Mouse (Mus musculus) c-Kit-positive CD71-positive TER-119-negative erythroid progenitor cells, embryonic 14.5 days (primary cell): ENCODE data around the gene Zpbp2.

Source experiments
- DNase-seq: peaks from one replicate; pipeline ENCODE4 v3.0.0-alpha.2; 2013; ENCODE audit warnings: low read depth

The Zpbp2 gene

DNA sequence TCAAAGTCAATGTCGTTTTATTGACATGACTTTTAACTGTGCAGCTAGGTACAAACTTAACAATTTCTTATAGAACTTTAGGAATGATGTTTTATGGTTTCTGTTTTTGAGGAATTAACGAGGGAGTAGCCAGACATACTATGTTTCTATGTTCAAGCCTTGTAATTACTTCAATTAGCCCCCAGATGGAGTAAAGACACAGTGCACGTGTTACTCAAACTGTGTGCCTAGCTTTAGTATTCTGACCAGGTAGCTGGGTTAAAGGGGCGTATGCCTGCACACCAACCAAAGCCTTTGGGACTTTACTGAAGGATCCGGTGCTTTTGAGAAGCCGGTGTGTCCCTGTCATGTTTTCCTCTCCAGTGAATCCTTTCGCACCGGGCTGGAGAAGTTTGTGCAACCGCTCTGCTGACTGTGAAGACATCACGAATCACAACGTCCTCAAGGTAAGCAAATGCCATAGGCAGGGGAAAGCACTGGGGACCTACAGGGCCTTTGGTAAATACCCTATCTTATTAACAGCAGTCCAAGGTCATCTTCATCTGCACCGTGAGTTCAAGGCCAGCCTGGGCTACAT, 4.3 kb downstream of the Zpbp2 start:
- DNase-seq: no peak

DNA sequence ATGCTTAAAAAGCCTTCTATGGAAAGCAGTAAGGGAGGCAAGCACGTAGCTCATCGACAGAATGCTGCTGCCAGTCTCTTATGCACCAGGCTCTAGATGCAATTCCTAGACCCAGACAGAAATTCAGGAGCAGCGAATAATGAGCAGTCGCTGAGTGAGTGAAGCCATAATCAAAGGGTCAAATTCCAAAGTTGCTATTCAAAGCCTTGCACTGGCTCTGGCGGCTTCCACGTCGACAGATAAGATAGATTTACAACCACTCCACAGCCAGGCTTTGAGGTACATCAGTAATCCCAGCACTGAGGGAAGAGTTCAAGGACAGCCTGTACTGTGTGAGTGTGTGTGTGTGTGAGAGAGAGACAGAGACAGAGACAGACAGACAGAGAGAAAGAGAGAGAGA, 10.0 kb downstream of the Zpbp2 start:
- no peak for DNase-seq

DNA sequence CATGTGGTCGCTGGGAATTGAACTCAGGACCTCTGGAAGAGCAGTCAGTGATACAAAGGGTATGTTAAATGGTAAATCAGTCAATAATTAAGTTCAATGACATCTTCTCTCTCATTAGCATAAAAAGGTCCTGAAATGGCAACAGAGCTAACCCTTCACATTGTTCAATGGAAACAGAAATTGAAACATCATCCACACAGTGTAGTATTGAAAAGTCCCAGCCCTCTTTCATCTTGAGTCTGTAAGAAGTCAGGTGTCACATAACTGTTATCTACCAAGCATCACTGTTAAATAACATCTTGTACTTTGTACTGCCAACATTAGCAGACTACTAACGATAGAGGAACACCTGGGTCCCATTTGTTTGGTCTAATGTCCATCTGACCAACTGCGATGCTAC, 12.1 kb downstream of the Zpbp2 start:
- DNase-seq: no peak

DNA sequence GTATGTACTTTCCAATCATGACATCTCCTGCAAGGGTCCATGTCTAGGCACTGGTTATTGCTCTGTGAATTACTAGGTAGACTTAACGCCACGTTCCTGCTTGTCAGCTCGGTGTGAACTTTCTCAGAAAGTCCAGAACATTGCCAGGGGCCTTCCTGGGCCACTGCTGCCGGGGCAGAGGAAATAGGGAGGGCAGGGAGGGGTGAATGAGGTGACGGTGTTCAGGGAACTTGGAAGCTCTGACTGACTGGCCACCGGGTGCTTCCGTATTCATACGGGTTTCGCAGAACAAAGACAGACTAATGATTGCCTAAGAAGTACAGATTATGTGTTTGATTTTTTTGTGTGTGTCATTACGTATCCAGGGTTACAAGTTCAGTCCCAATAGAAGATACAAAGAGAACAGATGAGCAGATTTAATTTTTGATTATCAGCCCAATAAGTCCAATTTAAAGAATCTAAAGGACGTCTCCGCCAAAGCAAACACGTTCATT, 13.1 kb downstream of the Zpbp2 start:
- no peak for DNase-seq

DNA sequence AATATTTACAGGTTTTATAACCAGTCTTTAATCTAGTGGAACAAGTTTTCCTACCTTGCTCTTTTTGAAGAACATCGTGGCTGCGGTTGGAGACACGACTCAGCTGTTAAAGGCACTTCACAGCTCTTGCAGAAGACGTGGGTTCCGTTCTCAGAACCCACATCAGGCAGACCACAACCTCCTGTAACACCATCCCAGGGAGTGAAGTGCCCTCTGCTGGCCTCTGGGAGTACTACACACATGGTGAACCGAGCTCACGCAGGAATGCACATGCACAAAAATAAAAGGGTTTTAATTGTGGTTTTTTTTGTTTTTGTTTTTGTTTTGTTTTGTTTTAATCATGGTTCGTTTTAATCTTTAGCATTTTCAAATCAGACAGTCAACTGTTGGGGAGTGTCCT, 17.4 kb downstream of the Zpbp2 start:
- no peak for DNase-seq

DNA sequence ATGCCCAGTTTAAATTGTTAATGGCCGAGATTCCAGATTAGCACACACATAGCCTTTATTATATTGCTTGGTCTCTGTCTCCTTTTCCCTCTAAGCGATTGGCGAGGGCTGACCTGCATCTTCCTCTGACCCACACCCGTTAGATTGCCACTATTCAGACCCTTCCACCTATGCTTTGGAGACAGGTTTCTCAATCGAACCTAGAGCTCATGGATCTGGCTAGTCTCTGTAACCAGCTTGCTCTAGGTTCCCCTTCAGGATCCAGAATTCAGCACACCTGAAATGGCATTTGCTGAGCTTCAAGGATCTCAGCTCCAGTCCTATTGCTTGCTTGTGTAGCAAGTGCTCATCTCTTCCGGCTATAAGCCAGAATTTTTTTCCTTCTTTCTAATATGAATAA, 18.6 kb downstream of the Zpbp2 start:
- DNase-seq: no peak

DNA sequence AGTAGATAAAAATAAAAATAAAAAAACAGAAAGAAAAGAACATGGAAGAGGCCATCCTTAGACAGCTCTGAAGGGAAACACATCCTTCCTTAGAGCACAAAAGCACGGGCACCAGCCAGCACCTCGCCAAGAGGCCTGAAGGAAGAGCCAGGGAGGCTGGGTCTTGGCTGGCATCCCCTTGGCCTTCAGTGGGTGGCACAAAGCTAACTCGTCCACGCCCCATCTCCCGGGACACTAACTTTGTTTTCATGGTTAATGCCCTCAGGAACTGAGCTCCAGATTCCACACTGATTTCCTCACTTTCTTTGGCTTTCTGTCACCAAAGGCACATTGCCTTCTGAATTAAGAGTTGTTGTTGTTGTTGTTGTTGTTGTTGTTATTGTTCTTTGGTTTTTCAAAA, 26.9 kb downstream of the Zpbp2 start:
- no peak for DNase-seq

DNA sequence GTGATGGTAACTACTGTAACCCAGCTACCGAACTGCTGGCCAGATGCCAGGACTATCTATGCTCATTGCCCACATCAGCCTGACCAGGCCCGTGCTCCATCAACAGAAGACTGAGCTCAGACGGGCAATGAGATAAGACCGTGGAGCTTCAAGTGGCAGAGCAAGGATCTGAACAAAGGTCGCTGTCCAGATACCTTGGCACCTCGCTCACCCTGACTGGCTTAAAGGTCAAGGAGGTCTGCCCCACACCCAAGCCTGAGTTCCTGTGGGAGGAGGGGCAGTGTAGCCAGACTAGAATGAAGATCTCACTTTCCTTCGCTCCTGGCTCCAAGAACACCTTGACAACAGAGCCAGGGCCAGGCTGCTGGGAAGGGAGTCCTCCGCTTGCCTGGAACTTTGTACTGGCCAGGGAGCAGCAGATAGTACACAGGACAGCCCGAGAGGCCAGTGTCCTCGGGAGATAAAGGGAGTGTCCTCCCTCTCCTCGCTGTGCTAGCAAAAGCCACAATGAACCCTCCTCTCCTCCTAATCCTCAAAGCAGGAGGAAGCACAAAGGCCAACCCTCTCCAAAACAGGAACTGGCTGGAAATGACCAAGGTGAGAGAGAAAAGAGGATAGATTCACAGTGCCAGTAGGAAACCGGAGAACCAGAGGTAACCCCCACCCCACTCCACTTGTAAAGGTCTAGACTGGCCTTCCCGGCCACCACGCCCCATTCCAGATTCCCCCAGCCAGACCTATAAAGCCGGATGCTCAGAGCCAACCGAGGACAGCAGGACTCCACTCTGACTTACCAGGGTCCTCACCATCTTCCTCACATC, 29.6 kb downstream of the Zpbp2 start:
- peak; percentile 68 for DNase-seq

DNA sequence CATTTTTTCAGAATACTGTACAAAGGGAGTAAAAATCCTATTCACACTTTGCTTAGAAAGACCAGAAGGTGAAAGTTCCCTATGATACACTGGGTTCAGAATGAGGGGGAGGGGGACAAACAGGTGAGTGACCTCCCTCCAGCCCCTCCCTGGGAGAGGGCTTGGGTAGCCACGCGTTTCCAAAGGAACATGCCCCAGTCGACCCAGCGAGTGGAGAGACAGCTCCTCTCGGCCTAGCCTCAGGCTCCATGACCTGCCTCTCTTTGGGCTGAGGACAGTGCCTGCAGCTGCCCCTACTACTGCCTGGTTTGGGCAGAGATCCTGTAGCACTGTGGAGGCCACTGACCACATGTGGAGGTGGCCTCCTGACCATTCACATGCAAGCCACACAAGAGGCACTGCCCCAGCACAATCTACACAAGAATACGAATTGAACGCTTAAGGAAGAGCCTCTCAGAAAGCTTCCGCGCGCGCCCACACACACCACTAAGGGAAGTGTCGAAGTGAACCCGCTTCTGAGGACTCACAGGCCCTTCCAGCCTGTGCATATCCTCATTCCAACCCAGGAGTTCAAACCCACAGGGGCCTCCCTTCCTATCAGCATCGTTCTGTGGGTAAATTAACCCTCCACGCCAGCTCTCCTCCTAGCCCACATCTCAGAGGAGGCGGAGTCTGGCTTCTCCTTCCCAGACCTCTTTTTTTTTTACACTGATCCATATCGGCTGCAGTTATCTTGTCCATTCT, 30.6 kb downstream of the Zpbp2 start:
- peak; percentile 57 for DNase-seq

DNA sequence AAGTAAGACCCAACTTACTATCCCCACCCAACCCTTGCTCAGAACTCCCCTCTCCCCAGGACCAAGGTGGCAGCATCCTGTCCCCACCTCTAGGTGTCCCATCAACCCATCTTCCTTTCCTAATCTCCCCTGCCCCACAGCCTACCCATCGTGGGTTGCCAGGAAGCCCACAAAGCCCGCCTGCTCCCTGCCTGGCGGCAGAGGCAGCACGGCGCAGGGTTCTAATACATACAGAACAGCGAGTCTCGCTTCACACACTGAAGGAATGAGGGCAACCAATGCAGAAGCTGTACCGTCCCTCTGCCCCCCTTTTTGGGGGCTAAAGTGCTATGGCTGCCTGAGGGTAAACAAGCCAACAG, 31.1 kb downstream of the Zpbp2 start:
- DNase-seq: no peak

DNA sequence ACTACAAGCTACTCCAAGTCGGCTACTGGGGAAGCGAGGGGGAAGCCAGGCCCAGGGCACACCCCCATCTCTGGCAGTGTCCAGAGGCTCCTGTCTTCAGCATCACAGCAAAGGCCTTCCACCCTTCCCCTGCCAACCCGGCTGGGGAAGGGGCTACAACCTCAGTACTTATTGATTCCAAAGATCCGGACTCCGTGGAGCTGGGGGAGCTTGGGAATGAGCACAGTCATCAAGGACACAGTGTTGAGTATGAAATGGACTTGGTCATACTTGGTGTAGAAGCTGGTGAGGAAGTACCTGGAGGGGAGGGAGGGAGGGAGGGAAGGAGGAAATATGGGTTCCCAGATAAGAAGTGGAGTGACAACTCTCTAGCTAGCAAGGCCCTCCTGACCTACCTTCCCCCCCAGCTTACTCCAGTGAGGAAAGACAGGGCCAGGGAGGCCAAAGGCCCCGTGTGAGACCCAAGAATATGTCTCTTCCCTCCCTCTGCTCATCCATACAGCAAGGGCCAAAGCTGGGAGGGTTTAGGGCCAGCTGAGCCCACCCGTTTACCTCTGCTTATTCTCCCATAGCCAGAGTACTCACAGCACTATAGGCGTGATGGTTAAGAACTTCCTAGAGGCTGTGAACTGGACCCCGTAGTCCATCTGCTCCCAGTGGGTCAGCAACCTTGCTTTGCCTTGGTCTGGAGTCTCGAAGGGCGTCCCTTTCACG, 31.8 kb downstream of the Zpbp2 start:
- peak; percentile 53 for DNase-seq

DNA sequence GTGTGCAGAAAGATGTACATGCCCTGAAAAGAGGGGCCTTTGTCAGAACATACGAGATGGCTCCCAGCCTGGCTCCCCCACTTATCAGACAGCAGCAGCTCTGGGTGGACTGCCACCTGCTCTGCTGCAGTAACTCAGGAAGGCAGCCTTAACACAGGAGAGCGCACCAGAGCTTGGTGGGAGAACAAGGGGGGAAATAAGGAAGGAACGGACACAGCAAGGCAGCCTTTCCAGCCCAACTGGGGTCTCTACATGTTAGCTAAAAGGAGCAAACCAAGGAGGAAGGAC, 32.3 kb downstream of the Zpbp2 start:
- DNase-seq: peak; percentile 69

DNA sequence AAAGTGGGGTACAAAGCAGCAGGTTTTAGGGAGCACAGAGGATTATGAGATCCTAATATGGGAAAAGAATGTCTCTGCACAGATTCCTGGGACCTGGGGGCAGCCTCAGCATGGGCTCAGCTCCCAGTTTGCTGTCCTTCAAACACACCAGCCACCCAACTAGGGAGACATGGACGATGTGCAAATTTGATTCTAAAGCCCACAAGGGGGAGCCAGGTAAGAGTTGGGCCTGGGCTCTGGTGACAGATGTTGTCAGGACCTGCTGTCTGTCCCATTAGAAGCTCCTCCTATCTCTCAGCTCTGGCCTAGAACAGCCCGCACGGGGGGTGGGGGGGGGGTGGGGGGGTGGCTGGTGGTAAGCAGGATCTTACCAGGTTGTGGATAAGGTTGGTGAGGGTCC, 32.7 kb downstream of the Zpbp2 start:
- peak; percentile 62 for DNase-seq

DNA sequence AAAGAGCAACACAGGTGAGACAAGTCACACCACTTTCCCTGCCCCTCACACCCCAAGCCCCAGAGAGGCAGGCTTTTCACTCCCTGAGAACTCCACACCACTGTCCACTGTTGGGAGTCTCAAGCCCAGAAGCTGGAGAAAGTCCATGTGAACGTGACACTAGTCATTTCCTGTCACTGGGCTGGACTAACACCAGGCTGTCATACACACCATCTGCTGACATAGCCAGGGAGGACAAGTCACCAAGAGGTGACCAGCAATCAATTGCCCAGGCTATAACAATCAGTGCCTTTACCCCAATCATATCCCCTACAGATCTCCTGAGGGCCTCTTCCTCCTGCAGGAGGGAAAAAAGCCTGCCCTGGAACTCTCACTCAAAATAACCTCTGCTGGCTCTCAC, 33.2 kb downstream of the Zpbp2 start:
- DNase-seq: no peak

DNA sequence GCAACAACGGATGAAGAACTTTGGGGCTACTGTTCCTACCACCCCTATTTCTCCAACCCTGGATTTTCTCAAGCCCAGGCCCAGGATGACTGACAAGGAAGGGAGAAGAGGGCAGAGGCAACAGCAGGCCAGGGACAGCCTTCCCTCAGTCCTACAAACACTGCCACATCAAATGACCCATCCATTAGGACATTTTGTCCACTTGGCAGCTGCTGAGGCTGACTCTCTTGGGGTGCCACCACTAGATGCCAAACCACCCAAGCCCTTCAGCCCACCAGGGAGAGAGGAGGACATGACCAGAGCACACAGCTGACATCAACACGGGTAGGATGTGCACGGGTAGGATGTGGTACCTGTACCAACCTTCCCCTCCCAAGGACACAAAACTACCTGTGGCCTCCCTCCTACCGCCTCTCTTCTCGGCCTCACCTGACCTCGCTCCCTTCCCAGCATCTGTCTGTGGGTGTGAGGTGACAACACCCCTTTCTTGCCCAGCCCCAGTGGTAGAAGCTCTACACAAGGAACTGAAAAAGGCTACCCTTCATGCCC, 33.8 kb downstream of the Zpbp2 start:
- DNase-seq: no peak

DNA sequence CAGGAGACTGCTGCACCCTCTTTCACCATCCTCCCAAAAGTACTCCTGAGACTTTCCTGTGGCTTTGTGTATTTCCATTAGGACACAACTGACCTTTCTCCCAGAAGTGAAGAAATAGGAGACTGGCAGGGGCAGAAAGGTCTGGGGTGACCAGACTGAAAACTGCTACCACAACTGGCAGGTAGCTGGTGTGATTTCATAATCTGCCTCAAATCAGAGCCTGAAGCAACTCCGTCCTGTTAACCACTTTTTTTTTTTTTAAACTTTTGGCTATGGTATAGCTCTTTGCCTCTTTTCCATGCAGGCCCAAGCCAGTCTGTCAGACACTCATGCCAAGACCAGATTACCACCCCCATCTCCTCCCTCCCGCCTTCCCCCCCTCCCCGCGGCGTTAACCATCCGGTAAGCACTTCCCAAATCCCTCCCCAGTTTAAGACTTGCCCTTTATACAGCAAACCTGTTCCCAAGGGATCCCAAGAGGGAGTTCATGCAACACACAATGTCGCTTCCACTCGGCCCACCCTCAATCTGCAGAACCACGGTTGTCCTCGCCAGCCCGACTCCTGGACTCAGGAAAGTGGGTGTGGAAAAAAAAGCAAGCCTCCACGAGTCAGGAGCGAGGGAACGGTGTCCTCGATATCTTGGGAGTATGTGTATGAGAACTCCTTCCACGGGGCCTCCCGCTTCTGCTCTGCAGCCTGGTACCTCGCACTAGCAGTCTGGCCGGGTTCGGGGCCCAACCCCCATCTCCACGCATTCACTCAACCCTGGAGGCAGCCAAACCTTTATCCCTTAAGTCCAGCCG, 35.4 kb downstream of the Zpbp2 start:
- DNase-seq: no peak

DNA sequence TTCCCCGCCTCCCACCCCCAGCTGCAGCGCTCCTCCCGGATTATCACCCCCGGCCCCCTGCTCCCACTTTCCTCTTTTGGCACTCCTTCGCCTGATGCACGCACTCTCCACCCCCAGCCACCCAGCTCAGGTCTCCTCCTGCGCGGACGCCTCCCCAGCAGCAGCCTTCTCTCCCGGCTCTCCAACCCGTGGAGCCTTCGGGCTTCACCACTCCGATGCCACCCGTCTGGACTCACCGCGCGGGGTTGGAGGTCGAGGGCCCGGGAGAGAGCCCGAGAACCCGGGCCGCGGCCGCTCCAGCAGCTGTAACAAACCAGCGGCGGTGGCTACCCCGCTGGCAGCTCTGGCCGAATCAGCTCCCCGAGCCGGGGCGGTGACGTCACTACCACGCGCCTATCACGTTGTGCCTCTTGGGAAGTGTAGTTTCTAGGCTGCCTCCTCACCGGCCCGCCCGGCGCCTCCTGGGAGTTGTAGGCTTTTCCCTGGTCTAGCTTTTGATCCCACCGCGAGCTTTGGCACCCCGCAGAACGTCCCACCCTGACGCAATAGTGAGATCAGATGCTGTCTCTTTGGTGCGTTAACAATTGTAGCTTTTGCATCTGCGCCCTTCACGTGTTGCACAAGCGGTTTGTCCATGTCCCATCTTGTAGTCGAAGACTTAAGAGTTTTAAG, 36.1 kb downstream of the Zpbp2 start, which contains the start of gene Ormdl3:
Gene Ormdl3 (minus strand): TSS at position 477 of the 672 bp plus-strand sequence.
- peak; percentile 98 for DNase-seq

DNA sequence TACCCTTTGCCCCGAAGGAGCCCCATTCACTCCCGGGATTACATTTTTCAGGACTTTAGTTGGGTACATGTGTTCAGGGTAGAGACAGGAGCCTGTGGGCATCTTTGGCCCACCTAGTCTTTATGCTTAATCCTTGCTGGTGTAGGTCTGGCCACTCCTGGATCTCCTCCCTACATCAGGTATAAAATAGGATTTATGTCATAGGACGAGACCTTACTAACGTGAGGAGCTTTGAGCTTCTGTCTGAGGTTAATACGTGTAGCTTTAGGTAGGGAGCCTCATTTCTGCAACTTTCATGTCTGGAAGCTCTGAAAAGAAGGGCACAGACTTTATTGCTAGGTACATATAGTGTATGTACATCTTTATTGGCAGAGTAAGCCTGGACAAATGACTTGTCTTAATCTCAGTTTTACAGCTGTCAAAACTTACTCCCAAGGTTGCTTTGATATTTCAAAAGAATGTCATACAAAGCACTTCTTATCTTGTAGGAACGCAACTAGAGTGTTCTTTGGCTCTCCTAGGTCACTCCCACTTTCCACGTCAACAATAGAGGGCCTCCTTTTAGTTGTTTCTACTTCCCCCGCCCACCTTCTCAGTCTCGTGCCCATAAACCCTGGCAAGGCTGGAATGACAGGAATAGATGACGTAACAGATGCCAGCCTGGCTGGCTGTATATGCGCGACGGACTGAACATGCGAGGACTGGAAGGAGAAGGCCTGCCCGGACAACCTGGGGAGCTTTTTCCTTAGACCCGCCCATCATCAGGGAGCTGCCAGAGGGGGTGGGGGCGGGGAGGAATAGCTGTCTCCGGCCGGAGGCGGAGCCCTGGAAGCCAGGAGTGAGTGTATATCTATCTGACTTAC, 37.0 kb downstream of the Zpbp2 start:
- DNase-seq: peak; percentile 95

DNA sequence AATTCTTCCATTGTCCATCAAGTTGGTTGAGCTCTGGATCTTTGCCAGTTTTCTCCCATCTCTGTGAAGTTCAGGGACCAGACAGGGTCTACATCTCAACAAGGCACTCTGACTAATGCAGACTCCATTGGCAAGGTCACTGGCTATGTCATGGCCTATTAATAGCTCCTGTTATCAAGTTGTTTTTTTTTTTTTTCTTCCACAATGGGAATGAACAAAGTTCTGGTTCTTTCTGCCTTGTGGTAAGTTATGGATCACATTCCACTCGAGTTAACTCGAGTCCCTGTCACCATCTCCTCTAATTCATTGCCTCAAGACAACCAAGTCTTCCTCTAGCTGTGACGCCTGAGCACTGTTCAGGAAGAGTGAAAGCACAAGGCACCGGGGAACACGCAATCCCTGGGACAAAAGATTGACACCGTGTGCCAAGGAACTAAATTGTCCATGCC, 38.0 kb downstream of the Zpbp2 start:
- no peak for DNase-seq

DNA sequence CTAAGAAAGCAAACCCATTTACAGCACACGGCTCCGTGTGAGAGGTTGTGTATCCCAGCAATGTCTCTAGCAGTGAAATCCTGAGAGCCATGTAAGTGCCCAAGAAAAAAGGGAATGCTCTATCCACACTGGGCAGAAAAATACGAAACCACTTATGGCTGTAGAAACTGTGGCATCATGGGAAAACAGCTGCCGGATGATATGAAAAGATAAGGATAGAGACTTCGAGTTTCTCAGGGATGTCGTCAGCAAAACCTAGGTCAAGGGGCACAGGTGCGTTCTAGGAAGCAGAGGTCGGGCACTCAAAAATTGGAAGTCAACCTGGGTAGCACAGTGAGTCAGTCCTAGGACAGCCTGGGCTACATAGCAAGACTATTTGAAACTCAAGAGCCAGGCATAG, 38.4 kb downstream of the Zpbp2 start:
- DNase-seq: no peak
